Mouse (Mus musculus): ENCODE results near the gene Cxcr1. TPM values are rescaled to one million over a fixed set of nuclear protein-coding genes. Genes with fewer than 3 reads are reported as not detected.

The Cxcr1 gene
- polyA plus RNA-seq, 2 experiments from 2014 or later = not detected

Other genes with a start within 250 kb of the Cxcr1 start
- 10 to 100 TPM; 21.7 to 23.3 TPM for gene Tns1, start 70.2 kb downstream of the Cxcr1 start, polyA plus RNA-seq (2017; shearing (Covaris generic))
- not detected for gene Rufy4, start 69.1 kb downstream of the Cxcr1 start, polyA plus RNA-seq (2017; shearing (Covaris generic))
- under 1 TPM in 1 of 2 experiments, not detected in 1; 0.36 TPM for gene Cxcr2, start 40.6 kb downstream of the Cxcr1 start, polyA plus RNA-seq (2017; shearing (Covaris generic))
- 100 to 1,000 TPM; 749 to 764 TPM for gene Arpc2, start 41.5 kb upstream of the Cxcr1 start, polyA plus RNA-seq (2017; shearing (Covaris generic))
- gene Gpbar1, start 83.9 kb upstream of the Cxcr1 start, polyA plus RNA-seq (2017; shearing (Covaris generic)) = under 1 TPM in 1 of 2 experiments, not detected in 1; 0.32 TPM
- 100 to 1,000 TPM; 139 to 184 TPM for gene Aamp, start 90.1 kb upstream of the Cxcr1 start, polyA plus RNA-seq (2017; shearing (Covaris generic))
- 10 to 100 TPM; 80.2 to 97.8 TPM for gene Pnkd, start 90.3 kb upstream of the Cxcr1 start, polyA plus RNA-seq (2017; shearing (Covaris generic))
- 10 to 100 TPM; 13.1 to 16.1 TPM for gene Tmbim1, start 111.0 kb upstream of the Cxcr1 start, polyA plus RNA-seq (2017; shearing (Covaris generic))
- gene Catip, start 167.5 kb upstream of the Cxcr1 start, polyA plus RNA-seq (2017; shearing (Covaris generic)) = not detected
- under 1 TPM; 0.42 to 0.97 TPM for gene Slc11a1, start 180.6 kb upstream of the Cxcr1 start, polyA plus RNA-seq (2017; shearing (Covaris generic))
- 10 to 100 TPM; 29.9 to 31.9 TPM for gene Ctdsp1, start 196.9 kb upstream of the Cxcr1 start, polyA plus RNA-seq (2017; shearing (Covaris generic))
- under 1 TPM in 1 of 2 experiments, not detected in 1; 0.13 TPM for gene Vil1, start 214.7 kb upstream of the Cxcr1 start, polyA plus RNA-seq (2017; shearing (Covaris generic))

Data from activated CD4-positive, CD25-positive, alpha-beta regulatory T cell, adult 4 months (primary cell).